Mouse (Mus musculus): ENCODE results near the gene Cadm2. TPM values are rescaled to one million over a fixed set of nuclear protein-coding genes. Genes with fewer than 3 reads are reported as not detected.
A peak's percentile ranks its signal among the peaks of the same experiment; 100 is the strongest.

The Cadm2 gene
- total RNA-seq, 2 experiments from 2014 or later = 220 to 238 TPM

- intact Hi-C loops (cut with DNase I) = no loop called here
- no peak for DNase-seq
These were observed 437.8 kb downstream of the Cadm2 start for GRCm38 (mm10) chr16:67182958-67183357.

- intact Hi-C loops (cut with DNase I) = no loop called here
- DNase-seq = no peak
These were observed 445.3 kb downstream of the Cadm2 start for GRCm38 (mm10) chr16:67175386-67175785.

DNA sequence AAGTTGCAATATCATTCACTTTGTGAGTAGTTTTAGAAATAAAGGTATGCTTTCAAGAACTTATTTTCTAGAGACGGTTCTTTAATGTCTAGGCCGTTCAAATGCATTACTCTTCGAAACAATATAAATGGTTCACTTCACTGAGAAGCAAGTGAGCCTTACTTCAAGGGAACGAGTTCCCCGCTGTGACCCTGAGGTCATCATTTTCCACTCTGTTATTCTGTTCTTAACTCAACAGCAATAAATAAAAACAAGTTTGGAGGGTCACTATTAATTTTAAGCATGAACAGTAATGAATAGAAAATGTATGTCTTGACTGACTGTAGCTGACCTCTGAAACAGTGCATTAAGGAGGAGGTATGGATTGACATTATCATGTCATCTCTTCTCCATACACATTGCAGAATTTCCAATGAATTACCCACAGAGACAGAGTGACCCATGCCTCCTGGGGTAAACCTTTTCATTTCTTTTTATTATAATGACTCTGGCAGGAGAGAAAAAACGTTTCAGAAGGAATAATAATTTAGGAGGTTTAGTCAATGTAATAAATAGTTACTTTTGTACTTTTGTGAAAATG is 458.4 kb downstream of the Cadm2 start:
- intact Hi-C loops (cut with DNase I) = no loop called here
- DNase-seq = no peak

DNA sequence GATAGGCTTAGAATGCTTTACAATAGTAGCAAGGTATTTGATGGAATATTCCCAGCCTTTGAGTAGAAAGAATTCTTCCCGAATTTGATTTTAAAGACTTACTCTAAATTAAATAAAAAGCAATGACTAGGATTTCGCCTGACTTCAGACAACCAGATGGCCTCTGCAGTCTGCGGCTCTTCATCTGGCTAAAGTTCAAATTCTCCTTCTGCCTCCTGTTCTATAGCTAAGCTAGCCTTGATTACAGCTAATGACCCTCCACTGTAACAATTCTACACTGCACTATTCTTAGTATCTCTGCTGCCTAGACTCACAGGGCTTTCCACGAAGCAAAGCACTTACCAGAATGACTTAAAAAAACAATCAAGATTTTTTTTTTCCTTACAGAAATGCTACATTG is 495.9 kb downstream of the Cadm2 start:
- intact Hi-C loops (cut with DNase I) = no loop called here
- peak; percentile 28 for DNase-seq

DNA sequence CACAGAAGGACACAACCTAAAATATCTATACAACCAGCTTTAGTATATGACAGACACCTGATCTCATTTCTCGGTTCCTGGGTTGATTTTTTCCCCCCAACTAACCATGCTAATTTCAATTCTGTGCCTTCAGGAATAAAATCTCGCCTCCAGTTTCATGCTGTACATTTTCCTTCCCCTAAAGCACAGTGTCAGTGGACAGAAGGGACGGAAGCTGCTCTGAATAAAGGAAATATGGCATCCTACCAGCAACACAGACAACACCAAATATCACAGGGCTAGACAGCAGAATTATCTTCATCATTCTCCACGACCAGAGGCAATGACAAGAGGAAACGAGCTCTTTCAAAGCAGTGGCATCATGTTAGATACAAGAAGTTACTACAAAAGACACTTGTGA is 498.2 kb downstream of the Cadm2 start:
- no peak for DNase-seq
- intact Hi-C loops (cut with DNase I) = no loop called here

DNA sequence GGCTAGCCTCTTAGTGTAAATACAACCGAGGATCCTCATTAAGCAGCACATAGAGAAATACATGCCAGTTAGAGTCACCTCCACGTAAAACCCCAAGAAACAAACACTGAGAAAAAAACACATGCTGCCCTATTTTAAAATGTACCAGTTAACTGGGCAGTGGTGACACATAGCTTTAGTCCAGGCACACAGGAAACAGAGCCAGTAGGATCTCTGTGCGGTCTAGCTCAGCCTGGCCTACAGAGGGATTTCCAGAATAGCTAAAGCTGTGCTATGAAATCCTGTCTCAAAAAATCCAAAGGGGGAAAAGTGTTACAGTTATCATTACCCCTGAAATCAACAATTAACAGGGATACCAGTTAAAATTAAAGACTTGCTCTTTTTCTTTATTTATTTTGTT is 498.9 kb downstream of the Cadm2 start:
- intact Hi-C loops (cut with DNase I) = no loop called here
- DNase-seq = no peak

DNA sequence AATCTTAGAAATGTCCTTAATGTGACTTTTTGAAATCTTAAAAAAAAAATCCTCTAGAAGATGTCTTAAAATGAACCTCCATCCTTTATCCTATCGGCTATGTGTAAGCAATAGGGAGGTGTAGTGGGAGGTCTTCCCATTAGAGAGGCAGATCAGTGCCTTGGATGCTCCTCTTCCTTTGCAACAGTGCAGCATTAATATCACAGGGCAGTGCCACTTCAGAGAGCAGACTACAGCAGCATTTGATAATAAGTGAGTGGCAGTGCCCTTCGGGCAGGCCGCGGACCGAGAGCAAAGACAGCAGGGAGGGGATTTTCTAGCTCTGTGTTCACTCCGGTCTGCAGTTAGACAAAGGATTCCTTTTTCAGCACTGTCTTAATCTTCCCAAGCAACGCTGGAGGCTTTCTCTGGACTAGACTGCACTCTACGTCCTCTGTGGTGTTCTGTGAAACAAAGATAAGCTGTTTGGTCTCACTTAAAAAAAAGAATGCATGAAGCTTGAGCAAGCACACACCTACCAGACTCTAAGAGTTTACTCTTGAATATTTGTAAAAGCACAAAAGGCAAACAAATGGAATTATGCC is 514.1 kb downstream of the Cadm2 start:
- intact Hi-C loops (cut with DNase I) = no loop called here
- no peak for DNase-seq

DNA sequence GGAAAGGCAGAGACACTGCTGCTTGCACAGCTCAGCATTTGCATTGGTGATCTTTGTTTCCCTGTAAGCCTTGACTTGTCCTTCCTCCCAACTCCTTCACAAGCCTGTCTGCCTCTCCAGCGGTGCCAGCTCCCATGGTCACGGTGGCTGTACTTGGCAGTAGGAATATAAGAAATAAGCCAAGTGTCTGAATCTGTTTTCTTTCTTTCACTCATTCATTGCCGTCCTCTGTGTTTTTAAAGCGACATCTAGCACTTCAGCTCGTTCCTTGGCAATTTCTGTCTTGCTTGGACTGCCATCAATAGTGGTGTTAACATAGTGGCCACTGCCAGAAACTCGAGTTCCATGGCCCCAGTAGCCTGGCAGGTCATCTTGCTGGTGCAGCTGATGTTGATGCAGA is 524.0 kb downstream of the Cadm2 start:
- DNase-seq = peak; percentile 43

GRCm38 (mm10) chr16:67095916-67096315 is 524.8 kb downstream of the Cadm2 start:
- DNase-seq = no peak
- intact Hi-C loops (cut with DNase I) = loop anchor here (10.0 kb wide), 1 partner anchor 519 kb away; no protein-coding TSS in a partner anchor

More for the DNA sequence above, 524.0 kb downstream of the Cadm2 start:
- intact Hi-C loops (cut with DNase I) = loop anchor here (10.0 kb wide), 1 partner anchor 518 kb away; no protein-coding TSS in a partner anchor

GRCm38 (mm10) chr16:67089747-67090146 is 531.0 kb downstream of the Cadm2 start:
- intact Hi-C loops (cut with DNase I) = loop anchor here (10.0 kb wide), 1 partner anchor 525 kb away; no protein-coding TSS in a partner anchor
- peak; percentile 16 for DNase-seq

GRCm38 (mm10) chr16:67079318-67079717 is 541.4 kb downstream of the Cadm2 start:
- DNase-seq = no peak
- intact Hi-C loops (cut with DNase I) = no loop called here

DNA sequence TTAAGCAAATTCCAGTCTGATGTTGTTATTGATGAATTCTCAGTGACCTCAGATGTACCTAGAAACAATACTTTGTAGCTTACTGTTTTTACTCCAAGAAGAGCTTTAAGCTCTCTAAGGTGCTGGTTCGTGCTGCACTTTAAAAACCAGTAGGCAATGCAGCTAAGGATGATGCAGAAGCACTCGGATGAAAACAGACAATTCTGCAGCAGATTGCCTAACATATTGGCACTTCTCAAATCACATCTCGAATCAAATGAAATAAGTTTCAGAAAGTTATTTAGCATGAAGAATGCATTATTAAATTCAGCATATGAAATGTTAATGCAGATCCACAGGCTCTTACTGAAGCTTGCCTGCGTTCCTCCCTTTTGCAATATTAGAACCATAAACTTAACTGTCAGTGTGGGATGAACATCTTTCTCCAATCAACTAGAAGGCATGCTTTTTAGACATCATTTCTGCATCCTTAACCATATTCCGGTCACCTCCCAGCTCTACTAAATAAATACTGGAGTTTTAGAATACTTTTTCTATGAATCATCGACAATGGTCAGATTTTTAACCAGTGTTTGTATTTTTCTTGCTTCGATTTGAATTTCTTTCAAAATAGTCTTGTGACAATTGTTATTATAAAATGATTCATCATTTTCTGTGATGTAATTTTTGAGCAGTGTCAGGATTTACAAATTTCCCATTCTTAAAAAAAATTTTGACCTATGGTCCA is 544.4 kb downstream of the Cadm2 start:
- intact Hi-C loops (cut with DNase I) = no loop called here
- no peak for DNase-seq

DNA sequence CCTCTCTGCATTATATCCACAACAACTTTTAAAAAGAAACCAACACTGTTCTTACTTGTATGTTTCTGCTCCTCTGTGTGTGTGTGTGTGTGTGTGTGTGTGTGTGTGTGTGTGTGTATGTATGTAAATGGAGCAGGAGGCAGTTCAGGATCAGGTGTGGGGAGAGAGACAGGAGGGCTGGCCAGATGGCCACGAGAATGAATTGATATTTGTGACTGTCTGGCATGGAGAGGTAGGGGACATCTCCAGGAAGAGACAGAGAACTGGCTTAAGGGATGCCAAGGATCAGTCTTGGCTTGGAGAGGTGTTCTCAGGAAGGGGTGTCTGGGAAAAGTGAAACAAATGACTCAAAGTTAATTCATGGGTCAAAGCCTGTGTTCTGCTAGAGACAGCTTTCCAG is 552.2 kb downstream of the Cadm2 start:
- intact Hi-C loops (cut with DNase I) = no loop called here
- peak; percentile 39 for DNase-seq

DNA sequence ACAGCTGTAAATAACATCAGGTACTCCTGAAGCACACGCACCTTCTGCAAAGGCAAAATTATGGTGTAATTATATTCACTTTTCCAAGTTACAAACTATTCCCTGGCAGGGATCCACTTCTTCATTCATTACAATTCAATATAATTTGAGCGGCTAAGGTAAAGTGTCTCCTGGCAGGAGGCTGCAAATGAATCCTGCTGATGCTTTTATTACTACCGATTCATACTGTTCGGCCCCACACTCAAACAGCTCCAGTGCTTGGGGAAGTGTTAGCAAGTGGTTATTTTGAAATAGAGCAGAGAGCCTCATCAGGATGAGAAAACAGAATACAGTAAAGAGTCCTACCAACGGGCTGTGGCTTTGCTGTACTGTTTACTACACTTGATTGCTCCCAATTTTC is 589.8 kb downstream of the Cadm2 start:
- no peak for DNase-seq
- intact Hi-C loops (cut with DNase I) = no loop called here

DNA sequence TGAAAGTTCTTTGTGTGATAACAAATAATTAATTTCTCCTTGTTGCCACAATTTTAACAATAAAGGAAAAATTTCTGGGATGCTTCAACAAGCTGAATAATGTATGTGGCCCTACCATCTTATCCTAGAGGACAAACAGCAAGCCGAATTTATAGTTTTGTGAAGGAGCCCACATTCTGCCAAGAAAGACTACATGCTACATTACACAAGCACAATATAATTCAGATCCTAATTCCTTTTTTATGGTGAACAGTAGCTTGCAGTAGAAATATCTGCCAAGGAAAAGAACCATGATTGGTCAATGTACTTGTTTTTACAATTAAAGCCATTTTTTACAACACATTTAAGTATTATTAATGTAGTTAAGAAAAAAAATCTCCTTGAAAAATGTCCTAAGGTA is 600.9 kb downstream of the Cadm2 start:
- no peak for DNase-seq
- intact Hi-C loops (cut with DNase I) = no loop called here

DNA sequence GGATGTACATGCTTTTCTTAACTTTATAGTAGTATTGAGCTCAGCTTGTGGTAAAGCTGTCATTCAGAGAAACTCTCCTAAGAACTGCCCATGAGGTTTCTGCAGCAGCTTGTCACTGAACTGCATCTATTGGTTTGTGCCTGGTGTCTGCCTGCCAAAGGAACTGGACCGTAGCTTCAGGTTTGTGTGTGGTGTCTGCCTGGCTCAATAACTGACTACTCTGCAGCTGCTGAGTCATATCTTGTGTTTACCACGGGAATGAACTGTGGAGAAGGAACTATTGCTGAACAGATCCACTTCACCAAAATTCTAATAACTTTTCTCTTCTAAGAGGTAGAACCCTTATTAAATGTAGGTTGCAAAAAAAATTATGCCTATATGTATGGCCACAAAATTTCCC is 603.0 kb downstream of the Cadm2 start:
- DNase-seq = no peak
- intact Hi-C loops (cut with DNase I) = no loop called here

DNA sequence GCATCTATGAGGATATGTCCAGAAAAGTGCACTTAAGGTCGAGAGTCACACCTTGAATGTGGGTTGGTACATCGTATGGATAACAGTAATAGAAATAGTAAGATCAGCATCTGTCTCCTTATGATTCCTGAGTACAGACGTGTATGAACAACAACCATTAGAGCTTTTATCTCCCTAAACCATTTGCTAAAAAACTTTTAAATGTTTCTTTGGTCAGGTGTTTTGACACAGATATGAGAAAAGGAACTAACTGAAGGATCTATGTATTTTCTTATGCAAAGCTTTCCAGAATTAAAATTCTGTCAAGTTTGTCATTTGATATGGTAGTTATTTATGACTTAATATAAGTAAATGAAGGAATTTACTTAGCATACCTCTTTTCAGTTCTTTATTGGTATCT is 617.5 kb downstream of the Cadm2 start:
- intact Hi-C loops (cut with DNase I) = no loop called here
- DNase-seq = no peak

DNA sequence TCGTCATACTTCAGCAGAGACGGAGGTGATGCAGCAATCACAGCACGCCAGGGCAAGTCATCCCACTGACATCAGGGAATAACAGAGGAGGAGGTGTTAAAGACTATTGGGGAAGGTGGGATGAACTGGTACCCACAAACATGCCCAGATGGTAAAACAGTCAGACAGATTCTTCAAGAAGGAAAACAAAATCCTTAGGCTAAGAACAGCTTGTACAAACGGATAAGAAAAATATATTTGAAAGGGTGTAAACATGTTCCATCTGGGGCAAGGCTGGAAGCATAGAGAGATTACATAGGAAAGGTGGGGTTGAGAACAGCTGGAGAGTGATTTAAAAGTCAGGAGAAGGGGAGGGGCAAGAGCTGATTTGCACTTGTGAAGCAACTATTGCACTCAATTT is 619.0 kb downstream of the Cadm2 start:
- intact Hi-C loops (cut with DNase I) = no loop called here
- no peak for DNase-seq

GRCm38 (mm10) chr16:66997461-66997860 is 623.2 kb downstream of the Cadm2 start:
- no peak for DNase-seq
- intact Hi-C loops (cut with DNase I) = no loop called here

DNA sequence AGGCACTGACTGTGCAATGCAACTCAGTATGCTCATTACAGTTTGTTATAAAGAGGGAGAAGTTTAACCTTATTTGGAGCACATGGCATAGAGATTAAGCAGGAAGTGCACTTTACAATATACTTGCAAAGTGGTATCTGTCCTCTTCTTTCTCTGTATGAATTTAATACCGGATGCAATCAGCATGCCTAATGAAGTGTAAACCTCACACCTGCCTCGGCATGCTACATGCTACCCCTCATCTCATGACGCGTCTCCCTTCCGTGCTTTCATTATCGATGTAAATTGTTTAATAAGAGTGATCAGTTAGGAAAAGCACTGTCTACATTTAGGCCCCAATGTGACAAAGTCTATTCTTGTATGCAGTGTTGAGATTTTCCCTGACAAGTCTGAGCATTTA is 633.0 kb downstream of the Cadm2 start:
- DNase-seq = no peak
- intact Hi-C loops (cut with DNase I) = no loop called here

GRCm38 (mm10) chr16:66986879-66987278 is 633.8 kb downstream of the Cadm2 start:
- no peak for DNase-seq
- intact Hi-C loops (cut with DNase I) = no loop called here

- no peak for DNase-seq
- intact Hi-C loops (cut with DNase I) = no loop called here
These were observed 649.8 kb downstream of the Cadm2 start for GRCm38 (mm10) chr16:66970912-66971311.

Data from left cerebral cortex, postnatal 4 days (tissue).